Mouse (Mus musculus): ENCODE results near the gene Anxa2.

DNA sequence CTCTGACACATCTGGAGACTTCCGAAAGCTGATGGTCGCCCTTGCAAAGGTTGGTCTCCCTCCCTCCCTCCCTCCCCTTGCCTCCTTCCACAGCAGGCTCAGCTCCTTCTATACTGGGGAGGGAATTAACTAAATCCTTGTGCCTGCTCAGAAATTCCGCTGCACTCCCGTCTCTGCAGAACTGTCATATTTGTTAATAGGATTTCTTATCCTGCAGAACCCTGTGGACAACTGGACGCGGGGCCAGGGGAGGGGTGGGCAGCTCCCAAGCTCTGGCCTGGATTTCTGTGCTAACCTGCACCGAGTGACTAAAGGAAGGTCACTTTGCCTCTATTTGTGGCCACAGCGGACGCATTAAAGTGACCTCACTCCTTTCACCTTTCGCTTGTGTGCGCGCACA is 30.4 kb downstream of the Anxa2 start:
- TF ChIP-seq CTCF (IDR thresholded peaks at IDR 0.05; ENCODE audit: extremely low read depth, insufficient read depth, low read length) = no peak
- no peak for TF ChIP-seq POLR2A (IDR thresholded peaks at IDR 0.05; ENCODE audit: extremely low read depth, insufficient read depth, low read length)
